Mouse (Mus musculus) brown adipose tissue, adult 24 weeks (tissue): ENCODE data around the gene Gm19426. TPM values are rescaled to one million over a fixed set of nuclear protein-coding genes. Genes with fewer than 3 reads are reported as not detected.

ENCODE experiments used
- H3K27ac ChIP-seq: fragments of 200-500 bp; replicated peaks from 2 replicates; pipeline ENCODE4 v1.5.1; 2012; ENCODE audit warnings: low read depth, mild to moderate bottlenecking, low read length
- H3K4me1 ChIP-seq: fragments of 200-500 bp; 2 replicates; pipeline ENCODE4 v1.6.1; 2012; ENCODE audit warnings: low read length, mixed read lengths; ENCODE audit not compliant: control insufficient read depth, insufficient read depth, insufficient read length
- H3K4me3 ChIP-seq: fragments of 200-500 bp; 2 replicates; pipeline ENCODE4 v1.5.1; 2012; ENCODE audit warnings: low read depth, mild to moderate bottlenecking, low read length, moderate library complexity; ENCODE audit not compliant: insufficient read depth
- polyA plus RNA-seq: library from polyadenylated mRNA; stranded (reverse); fragments of >200 nt; gene quantifications from 2 replicates; pipeline ENCODE4 v1.2.4, GENCODE M21; 2012; ENCODE audit not compliant: missing spikeins, insufficient read depth, insufficient read length

Gm19426 gene
- polyA plus RNA-seq, 1 experiment: not detected

GRCm38 (mm10) chr2:84717357-84717756 is 26.1 kb downstream of the Gm19426 start:
- Histone ChIP-seq H3K4me3 (no peak overlapping the region), H3K27ac (no peak overlapping the region)

GRCm38 (mm10) chr2:84716423-84717355 is 26.8 kb downstream of the Gm19426 start:
- peak overlapping the region; percentile 72 for H3K4me3 ChIP-seq
- H3K27ac ChIP-seq: peak overlapping the region; percentile 92
- H3K4me1 ChIP-seq: peaks cover 3% of the 10 kb centered on the region; the same call in 1 of the 2 replicates

More at GRCm38 (mm10) chr2:84717357-84717756, 26.1 kb downstream of the Gm19426 start:
- peaks cover 3% of the 10 kb centered on the region; the same call in 1 of the 2 replicates for H3K4me1 ChIP-seq

GRCm38 (mm10) chr2:84715562-84716361 is 27.7 kb downstream of the Gm19426 start:
- Histone ChIP-seq H3K27ac (peak overlapping the region; percentile 95), H3K4me3 (peak overlapping the region; percentile 72), H3K4me1 (peaks cover 3% of the 10 kb centered on the region; the same call in 1 of the 2 replicates)

- peak within 1 kb of the TSS; percentile 84 for H3K4me3 ChIP-seq
- peaks cover 5% of the 10 kb centered on the region; the same call in 1 of the 2 replicates for H3K4me1 ChIP-seq
- H3K27ac ChIP-seq: peak within 1 kb of the TSS; percentile 95
Observed at GRCm38 (mm10) chr2:84714811-84715561, 28.5 kb downstream of the Gm19426 start, which contains the start of gene Zdhhc5. Gene Zdhhc5 (minus strand): TSS chr2:84715180.

- H3K27ac ChIP-seq: peak overlapping the region; percentile 84
- H3K4me3 ChIP-seq: peak overlapping the region; percentile 84
- H3K4me1 ChIP-seq: peaks cover 5% of the 10 kb centered on the region; the same call in 1 of the 2 replicates
Observed at GRCm38 (mm10) chr2:84714422-84714810, 29.0 kb downstream of the Gm19426 start.

GRCm38 (mm10) chr2:84711898-84712297 is 31.6 kb downstream of the Gm19426 start:
- Histone ChIP-seq H3K4me3 (no peak overlapping the region), H3K27ac (no peak overlapping the region), H3K4me1 (peaks cover 5% of the 10 kb centered on the region; the same call in 1 of the 2 replicates)

GRCm38 (mm10) chr2:84707523-84707922 is 35.9 kb downstream of the Gm19426 start:
- no peak overlapping the region for H3K4me3 ChIP-seq
- 0 out of 2 replicates have a peak, but pooled peaks cover 2% of the 10 kb centered on the region for H3K4me1 ChIP-seq
- no peak overlapping the region for H3K27ac ChIP-seq

GRCm38 (mm10) chr2:84705295-84705694 is 38.2 kb downstream of the Gm19426 start:
- 0 out of 2 replicates have a peak, but pooled peaks cover 2% of the 10 kb centered on the region for H3K4me1 ChIP-seq
- no peak overlapping the region for H3K4me3 ChIP-seq
- H3K27ac ChIP-seq: no peak overlapping the region

GRCm38 (mm10) chr2:84704329-84704728 is 39.1 kb downstream of the Gm19426 start:
- Histone ChIP-seq H3K4me1 (no peaks in the 10 kb centered on the region), H3K27ac (no peak overlapping the region), H3K4me3 (no peak overlapping the region)

- Histone ChIP-seq H3K4me1 (no peaks in the 10 kb centered on the region), H3K4me3 (no peak overlapping the region), H3K27ac (no peak overlapping the region)
Observed at GRCm38 (mm10) chr2:84703497-84703896, 40.0 kb downstream of the Gm19426 start.

GRCm38 (mm10) chr2:84695007-84695695 is 48.3 kb downstream of the Gm19426 start:
- no peaks in the 10 kb centered on the region for H3K4me1 ChIP-seq
- H3K4me3 ChIP-seq: no peak overlapping the region
- H3K27ac ChIP-seq: no peak overlapping the region
